Mouse (Mus musculus): ENCODE measurements around the gene Trim67. TPM values are rescaled to one million over a fixed set of nuclear protein-coding genes. Genes with fewer than 3 reads are reported as not detected.

Gene Trim67
- total RNA-seq, 1 experiment from 2014 or later, result 5.4 TPM

DNA sequence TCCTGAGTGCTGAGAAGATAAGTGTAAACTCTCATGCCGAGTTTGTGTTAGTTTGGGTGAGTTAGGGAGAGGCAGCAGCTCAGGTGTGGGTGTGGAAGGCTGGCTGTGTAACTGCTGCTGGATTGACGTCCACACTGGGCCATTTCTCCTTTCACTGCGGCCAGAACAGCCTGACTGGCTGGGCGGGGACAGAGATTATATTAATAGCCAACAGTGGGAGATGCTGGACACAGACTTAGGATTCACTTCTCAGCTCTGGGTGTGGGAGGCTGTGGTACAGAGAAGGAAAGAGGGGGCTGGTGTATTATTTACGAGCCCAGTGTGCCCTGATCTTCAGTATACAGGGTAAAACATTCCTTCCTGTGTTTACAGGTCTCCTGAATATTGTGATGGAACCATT, 85.2 kb downstream of the Trim67 start:
- DNase-seq, result no peak

DNA sequence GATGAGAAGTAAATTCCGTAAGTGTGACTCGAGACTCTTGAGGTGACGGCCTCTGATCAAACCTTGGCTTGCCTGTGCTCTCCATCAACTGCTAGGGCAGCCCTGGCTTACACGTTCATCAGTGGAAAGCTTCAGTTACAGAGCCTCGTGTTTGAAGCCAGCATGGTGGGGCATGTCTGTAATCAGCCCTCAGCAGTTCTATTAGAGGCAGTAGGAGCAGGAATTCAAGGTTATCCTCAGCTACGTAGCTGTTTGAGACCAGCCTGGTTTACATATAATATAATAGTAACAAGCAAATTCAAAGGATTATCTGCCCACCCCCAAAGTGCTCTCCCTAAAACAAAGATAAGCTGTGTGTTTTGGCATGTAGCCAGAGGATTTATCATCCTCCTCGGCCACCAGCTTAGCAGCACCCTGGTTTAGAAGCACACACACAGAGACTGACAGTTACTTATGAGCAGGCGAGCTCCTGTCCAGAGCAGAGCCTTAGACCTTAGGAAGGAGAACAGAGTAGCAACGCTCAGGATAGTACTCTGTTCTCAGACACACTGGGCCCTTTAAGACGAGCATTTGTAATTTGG, 86.1 kb downstream of the Trim67 start:
- DNase-seq, result no peak

Other genes starting within 250 kb of the Trim67 start
- 14.3 and 172 TPM in 2 replicates for gene Agt, start 223.4 kb upstream of the Trim67 start, total RNA-seq (2021)
- 0.26 TPM in 1 of 2 replicates, not detected in the other for gene Capn9, start 217.0 kb upstream of the Trim67 start, total RNA-seq (2021)
- 38.6 and 39.1 TPM in 2 replicates for gene 2310022B05Rik, start 129.7 kb upstream of the Trim67 start, total RNA-seq (2021)
- 45.7 and 46.7 TPM in 2 replicates for gene Ttc13, start 71.1 kb upstream of the Trim67 start, total RNA-seq (2021)
- 9.6 and 12.4 TPM in 2 replicates for gene Arv1, start 71.0 kb upstream of the Trim67 start, total RNA-seq (2021)
- 1.8 TPM in 2 replicates for gene Fam89a, start 41.3 kb upstream of the Trim67 start, total RNA-seq (2021)
- gene Gnpat, start 69.9 kb downstream of the Trim67 start, total RNA-seq (2021), result 120 and 127 TPM in 2 replicates
- 27.0 and 29.8 TPM in 2 replicates for gene 2810004N23Rik, start 70.0 kb downstream of the Trim67 start, total RNA-seq (2021)
- 21.5 and 23.8 TPM in 2 replicates for gene Exoc8, start 104.6 kb downstream of the Trim67 start, total RNA-seq (2021)
- 20.1 and 21.3 TPM in 2 replicates for gene Sprtn, start 104.8 kb downstream of the Trim67 start, total RNA-seq (2021)
- gene Egln1, start 156.2 kb downstream of the Trim67 start, total RNA-seq (2021), result 63.4 and 77.1 TPM in 2 replicates
- 74.1 and 74.7 TPM in 2 replicates for gene Tsnax, start 219.9 kb downstream of the Trim67 start, total RNA-seq (2021)

Data from adrenal gland, postnatal 14 days (tissue).